Mouse (Mus musculus) skeletal muscle tissue, adult 2 months (tissue): ENCODE measurements around the gene Smim14.

Experiments used
- DNase-seq: peaks from one replicate; pipeline ENCODE4 v3.0.0-alpha.2; 2012; ENCODE audit warnings: low read depth, low spot score

Gene Smim14

DNA sequence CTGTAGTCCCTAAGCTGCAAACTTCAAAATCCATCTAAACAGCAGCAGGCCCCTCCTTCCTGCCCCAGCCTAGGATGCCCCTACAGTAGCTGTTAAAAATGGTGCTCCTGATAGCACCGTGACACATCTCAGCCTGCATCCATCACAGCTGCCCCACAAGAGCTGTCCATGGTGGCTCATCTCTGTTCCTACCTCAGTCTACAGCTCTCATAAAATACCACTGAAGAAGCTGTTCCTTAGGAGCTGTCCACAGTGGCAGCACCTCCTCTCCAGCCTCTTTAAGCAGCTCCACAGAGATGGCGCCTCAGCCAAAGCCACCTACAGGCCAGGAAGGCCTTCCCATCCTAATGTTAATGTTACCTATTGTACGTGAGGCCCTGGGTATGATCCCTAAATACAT lies 70.1 kb downstream of the Smim14 start:
- no peak for DNase-seq

DNA sequence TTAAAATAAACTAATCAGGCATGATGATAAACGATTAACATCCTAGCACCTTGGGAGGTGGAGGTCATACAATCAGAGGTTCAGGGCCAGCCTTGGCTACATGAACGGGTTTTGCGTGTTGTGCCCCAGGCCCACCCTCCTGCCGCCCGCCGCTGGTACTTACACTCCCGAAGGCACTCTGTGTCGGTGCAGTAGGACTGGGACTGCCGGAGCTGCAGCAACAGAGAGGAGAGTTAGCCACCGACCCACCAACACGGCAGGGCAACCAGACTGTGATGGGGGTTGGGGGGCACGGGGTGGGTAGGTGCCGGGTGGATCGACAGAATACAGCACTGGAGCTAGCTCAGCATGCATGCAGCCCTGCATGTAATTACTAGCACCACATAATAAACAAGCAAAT lies 76.6 kb downstream of the Smim14 start:
- no peak for DNase-seq

DNA sequence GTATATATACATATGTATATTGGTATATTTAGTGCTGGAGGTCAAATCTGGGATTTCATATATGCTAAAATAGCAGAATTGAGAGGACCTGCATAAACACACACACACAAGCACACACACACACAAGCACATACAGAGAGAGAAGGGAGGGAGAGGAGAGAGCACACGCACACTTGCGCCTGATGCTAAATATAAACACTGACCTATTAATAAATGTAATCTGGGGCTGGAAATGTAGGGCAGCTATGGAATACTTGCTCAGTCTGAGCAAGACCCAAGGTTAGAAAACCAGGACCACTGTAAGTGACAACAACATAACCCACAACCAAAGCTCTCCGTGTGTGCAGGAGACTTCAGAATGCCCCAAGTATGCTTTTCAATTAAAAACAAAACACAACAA lies 77.5 kb downstream of the Smim14 start:
- peak; percentile 49 for DNase-seq

DNA sequence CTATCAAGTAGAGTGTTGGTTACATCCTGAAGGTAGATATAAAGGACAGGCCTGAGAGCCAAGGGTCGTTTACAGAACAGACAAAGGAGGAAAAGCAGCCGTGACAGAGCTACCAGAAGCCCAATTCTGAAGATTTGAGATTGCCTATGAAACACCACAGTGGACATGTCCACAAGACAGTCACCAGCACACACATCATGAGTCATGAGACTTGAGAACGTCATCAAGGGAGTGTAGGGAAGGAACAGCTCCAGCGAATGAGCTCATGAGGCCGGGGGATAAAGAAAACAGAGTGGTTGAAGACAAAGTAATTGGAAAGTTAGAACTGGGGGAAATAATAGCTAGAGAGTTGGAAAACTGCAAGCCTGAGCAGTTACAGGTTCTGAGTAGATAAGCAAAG lies 79.1 kb downstream of the Smim14 start:
- peak; percentile 62 for DNase-seq

DNA sequence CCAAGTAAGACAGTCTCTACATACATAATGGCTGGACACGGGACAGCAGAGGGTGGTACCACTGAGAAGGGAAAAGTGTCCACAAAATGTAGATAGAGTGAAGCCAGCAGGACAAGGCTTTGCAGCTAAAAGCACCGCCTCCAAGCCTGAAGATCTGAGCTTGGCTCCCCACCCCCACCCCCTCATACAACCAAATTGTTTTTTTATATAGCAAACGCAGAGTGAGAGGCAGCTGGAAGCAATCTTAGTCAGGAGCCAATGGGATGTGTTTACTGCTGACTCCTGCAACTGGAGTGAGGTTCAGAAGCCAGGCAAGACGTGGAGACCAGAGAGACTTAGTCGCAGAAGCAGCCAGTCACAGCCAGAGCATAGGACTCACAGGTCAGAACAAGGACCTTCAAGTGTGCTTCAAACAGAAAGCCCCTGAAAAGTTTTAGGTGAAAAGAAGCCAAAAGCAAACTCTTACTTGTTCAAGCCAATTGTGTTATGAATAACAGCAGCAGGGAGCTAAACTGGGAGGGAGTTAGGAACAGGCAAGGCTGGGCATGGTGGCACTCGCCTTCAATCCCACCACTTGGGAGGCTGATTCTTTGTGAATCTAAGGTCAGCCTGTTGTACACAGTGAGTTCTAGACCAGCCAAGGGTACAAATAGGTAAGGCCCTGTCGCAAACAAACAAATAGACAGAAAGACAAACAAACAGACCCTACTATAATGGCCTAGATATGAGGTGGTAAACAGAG lies 79.7 kb downstream of the Smim14 start:
- DNase-seq = peak; percentile 38

DNA sequence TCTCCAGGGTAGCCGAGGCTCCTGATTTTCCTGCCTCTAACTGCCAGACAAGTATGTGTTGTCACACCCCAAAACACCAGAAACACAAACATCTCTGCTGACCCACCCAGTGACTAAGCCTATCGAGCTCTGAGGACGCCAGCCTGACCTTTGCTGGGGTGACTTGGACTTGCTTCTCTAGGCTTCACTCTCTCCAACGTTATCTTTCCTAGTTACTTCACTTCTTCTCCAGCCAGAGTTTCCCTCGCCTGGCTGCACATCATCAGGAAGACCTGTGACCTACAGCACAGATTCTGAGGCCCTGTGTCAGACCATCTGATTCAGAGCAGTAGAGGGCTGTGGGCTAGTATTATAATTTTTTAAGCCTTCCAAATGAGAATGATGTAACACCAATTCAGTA lies 82.2 kb downstream of the Smim14 start:
- peak; percentile 78 for DNase-seq

DNA sequence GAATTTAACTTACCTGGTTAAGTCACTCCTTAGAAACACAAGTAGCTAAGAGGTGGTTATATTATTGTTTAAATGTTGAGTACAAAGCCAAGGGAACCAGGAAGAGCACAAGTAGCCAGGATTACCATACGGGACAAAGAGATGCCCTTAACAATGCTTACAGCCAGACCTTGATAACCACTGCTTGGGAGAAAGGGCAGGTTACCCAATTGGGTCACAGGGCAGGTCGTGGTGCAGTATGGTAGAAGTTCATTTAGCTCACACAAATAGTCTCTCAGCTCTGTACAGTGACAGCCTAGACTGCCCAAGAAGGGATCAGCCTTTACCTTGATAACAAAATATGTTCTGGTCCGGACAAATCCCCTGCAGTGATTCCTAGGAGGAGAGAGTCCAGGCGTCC lies 88.0 kb downstream of the Smim14 start:
- no peak for DNase-seq

DNA sequence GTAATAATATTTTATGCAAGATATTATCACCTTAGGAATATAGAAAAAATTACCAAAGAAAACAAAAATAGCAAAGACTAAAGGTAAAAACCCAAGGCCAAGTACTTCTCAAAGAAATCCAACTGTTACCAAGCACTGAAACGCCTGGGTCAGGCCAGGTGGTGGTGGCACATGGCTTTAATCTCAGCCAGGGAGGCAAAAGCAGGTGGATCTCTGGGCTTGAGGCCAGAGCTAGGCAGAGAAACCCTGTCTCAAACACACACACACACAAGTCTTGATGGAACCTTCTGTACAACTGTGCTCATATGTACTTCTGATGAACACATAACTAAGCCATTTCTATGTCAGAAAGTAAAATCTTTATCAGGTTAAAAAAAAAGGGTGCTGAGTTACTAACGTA lies 89.2 kb downstream of the Smim14 start:
- peak; percentile 39 for DNase-seq

DNA sequence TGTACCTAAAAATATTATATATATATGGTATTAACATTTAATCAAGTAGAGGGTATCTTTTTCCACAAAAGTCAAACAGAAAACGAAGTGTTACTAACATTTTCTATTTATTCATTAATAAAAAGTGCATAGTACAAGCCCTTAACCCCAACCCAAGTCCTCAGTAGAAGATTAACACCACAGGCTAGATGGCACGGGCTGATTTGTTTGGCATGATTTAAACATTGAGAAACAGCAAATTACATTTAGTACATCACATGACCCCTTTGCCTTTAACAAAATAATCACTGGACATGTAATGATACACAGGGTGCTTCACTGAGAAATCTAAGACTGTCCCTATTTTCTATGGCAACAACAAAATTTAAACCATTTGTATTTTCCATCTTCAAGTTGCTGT lies 90.2 kb downstream of the Smim14 start:
- no peak for DNase-seq

DNA sequence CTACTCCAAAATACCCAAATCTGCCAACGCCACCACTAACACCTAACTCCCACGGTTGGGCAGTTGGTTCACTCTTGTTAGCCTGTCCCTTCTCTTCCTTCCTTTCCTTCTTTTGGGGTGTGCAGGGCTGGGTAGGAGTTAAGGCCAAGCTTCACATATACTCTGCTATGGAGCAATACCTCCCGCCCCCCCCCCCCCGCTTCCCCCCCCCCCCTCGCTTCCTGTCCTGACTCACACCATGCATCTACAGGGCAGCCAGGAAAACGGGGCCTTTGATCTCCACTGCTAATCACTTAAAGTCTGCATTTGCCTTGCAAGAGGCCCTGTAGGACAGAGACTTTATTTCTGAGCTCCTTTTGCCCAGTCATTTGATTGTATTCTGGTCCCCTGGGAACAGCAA lies 92.0 kb downstream of the Smim14 start:
- DNase-seq = no peak

DNA sequence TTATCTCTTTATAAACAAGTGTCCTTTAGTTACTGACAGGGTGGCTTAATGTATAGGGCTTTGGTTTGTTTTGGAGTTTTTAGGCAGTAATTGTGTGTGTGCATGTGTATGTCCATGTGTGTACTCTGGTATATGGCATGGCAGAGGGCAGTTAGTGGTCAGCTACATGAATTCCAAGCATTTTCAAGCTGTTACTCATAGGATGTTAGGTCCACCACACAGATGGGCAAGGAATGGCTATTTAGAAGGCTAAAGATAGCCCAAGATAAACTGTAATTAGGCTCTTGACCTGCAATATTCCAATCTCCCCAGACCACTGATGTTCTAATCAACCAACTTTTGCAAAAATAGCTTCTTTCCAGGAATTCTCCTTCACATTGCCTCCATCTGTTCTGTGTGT lies 98.9 kb downstream of the Smim14 start:
- DNase-seq = no peak

DNA sequence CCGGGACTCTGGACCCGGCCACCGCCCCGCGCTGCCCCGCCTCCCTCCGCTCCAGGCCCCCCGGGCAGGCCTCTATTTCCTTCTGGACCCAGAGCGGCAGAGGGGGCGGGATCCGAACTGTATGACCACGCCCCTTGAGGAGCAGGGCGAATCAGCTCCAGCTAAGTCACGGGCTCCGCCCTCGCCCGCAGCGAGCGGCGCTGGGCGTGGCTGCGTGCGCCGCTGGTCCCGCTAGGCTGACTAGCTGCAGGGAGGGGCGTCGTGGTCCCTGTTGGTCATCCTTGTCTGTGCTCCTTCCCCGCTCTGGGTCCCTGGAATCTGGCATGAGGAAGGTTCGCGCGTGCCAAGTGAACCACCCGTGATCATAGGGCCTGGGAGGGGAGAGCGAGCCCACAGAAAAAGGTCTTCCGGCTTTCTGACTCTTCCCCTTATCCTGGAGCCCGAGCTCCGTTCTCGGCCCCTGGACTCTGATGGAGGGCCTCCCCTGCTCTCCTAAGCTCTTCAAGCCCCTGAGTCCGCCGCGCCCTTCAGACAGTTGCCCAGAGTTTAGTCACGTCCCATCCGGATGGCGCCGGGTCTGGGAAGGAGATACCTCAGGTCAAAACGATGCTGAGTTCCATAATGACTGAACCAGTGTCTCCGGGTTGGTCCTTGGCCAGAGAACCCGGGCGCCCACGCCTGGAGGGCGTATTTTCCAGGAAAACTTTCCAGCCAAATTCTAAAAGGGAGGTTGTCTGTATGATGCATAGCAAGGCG lies 101.0 kb downstream of the Smim14 start, which contains the start of gene Ugdh:
Gene Ugdh (minus strand): TSS at position 144 of the 756 bp plus-strand sequence.
- DNase-seq = peak; percentile 97

DNA sequence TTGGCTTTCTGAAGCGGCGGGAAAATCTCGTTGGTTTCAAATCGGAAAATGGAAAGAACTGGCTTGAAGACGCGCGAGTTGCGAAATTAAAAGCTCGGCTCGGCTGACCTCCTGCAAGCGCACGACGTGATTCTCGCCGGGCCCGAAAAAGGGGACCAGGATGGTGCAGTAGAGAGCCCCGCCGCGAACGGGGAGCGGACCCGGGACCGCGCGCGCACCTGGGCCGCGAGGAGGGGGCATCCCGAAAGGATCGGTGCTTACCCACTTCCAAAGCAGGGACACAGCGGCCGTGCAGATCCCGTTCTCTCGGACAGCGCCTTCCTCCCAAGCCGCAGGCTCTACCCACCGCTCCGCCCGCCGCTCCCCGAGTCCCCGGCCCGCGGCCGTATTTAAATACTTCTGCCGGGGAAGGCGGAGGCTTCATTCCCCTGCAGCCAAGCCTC lies 101.6 kb downstream of the Smim14 start:
- DNase-seq = no peak

DNA sequence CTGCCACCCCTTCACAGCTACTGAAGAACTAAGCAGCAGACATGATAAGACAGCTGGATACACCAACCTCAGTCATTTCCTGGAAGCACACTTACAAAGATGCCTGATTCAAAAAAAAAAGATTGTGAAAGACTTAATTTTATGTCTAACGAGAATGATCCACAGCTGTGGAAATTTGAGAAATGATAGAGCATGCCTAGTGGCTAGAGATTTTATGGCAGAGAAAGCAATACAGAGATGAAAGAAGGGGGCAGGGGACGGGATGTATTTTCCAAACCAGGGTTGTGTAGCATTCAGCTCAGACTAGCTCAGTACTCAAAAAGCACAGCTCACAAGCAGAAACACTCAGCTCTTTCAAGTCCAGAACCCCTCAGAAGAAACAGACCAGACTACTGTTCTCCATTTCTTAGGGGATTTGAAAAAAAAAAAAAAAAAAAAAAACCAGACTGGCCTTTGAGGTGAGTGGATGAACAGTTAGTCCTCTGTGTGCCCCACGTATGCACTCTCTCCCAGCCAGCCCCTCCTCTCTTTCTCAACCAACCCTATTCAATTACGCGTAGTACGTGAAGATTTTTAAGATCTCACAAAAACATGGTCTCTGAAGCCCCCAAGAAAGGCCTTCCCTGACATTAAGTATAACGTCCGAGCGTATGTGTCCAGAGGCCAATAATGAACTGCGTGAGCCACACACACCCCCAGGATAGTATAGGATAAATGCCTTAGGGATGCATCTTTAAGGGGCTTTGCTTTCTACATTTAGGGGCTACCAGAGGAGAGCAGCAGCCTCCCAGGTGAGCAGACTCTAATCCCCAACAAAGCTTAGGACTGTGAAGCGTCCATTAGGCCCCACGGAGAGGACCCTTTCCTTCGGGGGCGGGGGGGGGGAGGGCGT lies 102.3 kb downstream of the Smim14 start:
- no peak for DNase-seq

DNA sequence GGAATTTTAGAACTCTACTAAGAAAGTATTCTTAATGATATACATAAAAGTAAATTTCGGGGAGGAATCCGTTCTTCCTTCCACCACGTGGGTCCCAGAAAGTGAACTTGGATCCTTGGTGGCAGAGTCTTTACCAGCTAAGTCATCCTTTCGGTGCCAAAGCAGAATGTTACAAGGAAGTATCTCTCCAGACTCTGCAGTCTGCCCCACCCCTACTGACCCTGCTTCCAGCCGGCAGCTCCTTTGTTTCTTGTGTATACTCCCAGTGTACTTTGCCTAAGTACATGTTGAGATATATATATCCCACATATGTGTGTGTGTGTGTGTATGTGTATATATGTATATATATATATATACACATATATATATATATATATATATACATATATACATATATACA lies 107.5 kb downstream of the Smim14 start:
- no peak for DNase-seq

DNA sequence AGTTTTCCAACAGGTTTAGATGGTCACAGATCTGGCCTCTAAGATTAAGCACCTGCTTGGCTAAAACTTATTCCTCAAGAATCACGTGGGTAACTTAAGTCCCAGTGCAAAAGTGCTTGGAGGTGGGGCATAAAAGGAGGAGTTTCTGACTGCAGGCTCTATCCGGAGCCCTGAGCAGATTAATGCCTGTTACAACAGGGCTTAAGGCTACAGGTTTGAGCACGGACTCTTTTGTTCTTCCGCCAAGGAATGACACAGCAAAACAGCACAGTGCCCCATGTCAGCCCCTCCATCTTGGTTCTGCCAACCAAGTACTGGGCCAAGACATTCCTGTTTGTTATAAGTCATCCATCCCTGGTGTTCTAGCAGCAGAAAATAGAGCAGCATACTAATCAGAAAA lies 108.7 kb downstream of the Smim14 start:
- DNase-seq = no peak

DNA sequence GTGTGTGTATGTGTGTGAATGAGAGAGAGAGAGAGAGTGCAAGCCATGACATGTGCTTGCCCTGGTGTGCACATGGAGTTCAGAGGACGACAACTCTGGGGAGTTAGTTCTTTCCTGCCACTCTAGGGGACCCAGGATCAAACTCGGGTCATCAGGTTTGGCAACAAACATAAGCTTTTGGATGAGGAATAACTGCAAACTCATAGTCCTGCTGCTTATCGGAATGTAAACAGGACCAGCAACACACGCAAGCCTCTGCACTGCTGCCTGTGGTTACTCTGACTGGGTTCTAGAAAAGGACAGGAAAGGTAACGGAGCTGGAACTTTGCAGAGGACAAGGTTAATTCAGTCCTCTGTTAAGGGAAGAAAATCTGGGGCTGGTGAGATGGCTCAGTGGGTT lies 111.7 kb downstream of the Smim14 start:
- DNase-seq = no peak

DNA sequence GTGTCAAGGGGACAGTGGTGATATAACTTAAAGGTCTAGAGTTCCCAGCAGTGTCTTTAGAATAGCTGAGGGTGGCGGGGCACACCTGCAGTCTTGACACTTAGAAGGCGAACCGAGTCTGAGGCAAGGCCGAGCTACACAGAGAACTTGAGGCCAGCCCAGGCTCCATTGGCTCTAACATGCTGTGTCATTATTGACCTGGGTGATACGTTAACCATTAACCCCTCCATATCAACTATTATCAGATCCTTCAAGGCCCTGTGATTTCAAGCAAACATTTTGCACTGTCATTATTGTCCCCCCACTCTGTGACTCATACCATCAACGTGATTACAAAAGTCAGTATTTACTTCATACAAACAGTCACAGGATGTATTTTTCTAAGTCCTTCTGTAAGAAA lies 112.8 kb downstream of the Smim14 start:
- DNase-seq = no peak

DNA sequence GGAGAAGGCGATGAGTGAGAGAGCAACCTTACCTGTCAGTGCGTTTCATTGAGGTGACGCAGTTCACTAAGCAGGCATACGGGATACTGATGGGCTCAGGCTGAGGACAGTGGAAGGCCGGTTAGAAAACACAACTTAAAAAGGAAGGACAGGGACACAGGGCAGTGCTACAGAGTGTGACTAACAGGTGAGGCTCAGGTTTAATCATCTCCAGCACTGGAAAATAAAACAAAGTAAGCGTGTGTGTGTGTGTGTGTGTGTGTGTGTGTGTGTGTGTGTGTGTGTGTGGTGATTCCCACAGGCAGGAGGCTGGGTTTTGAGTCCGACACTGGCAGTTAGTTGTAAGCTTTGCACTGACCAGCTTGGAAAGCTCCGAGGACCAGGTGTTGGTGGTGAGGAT lies 114.2 kb downstream of the Smim14 start:
- DNase-seq = no peak

DNA sequence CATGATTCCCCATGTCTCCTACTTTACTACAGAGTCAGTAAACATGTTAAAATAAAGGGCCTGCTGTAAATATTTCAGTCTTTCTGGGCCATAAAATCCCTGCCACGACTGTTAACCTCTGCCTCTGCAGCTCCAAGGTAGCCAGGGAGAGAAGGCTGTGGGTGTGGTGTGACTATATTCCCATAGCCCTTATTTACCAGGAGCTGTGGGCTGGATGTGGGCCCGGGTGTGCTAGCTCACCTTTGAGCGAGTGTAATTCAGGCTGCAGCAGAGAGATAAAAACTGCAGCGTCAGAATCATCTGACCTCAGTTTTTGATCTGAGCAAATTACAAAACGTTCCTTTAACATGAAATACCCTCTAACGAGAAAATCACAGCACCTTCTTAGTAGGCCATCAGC lies 116.2 kb downstream of the Smim14 start:
- no peak for DNase-seq

DNA sequence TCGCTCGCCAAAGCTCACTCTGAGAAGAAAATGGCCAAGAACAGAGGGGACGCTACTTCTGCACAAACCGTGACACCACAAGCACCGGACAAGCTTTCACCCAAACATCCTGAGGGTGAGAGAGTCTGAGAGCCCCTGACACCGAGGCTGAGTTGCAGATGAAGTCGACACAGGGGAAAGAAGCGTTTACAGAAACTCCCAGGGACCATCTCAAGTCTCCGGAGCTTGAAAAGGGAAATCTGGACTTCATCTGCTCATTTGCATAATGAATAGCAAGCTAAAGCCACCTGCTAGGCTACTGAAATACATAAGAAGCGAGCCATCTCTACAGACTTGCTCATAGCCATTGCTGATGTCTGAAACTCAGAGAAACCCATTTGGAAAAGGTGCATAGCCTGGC lies 117.8 kb downstream of the Smim14 start:
- DNase-seq = no peak
